Mouse (Mus musculus) embryonic fibroblast, embryonic 13.5 days (primary cell): Measurements from ENCODE around the gene Cln5.

Experiments
- CTCF ChIP-seq: IDR thresholded peaks from 2 replicates; pipeline ENCODE4 v1.5.1; 2011; ENCODE audit warnings: mild to moderate bottlenecking, control low read depth, low read length, moderate library complexity, borderline replicate concordance; ENCODE audit not compliant: insufficient read depth
- POLR2A ChIP-seq: IDR thresholded peaks from 2 replicates; pipeline ENCODE4 v1.6.1; 2011; ENCODE audit warnings: low read depth, mild to moderate bottlenecking, control low read depth, low read length, moderate library complexity

GRCm38 (mm10) chr14:103102731-103103335 is 32.8 kb downstream of the Cln5 start:
- TF ChIP-seq CTCF (no peak), POLR2A (no peak)
